Mouse (Mus musculus): ENCODE measurements around the gene Ankrd33. TPM values are rescaled to one million over a fixed set of nuclear protein-coding genes. Genes with fewer than 3 reads are reported as not detected.

Gene Ankrd33
- polyA plus RNA-seq, 1 experiment from 2014 or later = not detected

GRCm38 (mm10) chr15:101144176-101144575, 28.6 kb downstream of the Ankrd33 start:
- WGBS = 82% methylated on average over 5 of the region's 5 CpGs
- ATAC-seq (ENCODE audit: low FRiP score) = no peak
- Histone ChIP-seq H3K4me2 (replicated peaks) (no peak overlapping the region), H3K4me3 (no peak overlapping the region), H3K9me3 (replicated peaks) (no peaks in the 10 kb centered on the region), H3K27ac (no peak overlapping the region), H3K36me3 (no peaks in the 10 kb centered on the region), H3K27me3 (no peaks in the 10 kb centered on the region; the same call in none of the 2 replicates), H3K4me1 (peaks cover 56% of the 10 kb centered on the region), H3K9ac (no peak overlapping the region)

GRCm38 (mm10) chr15:101144779-101145178, 29.2 kb downstream of the Ankrd33 start:
- Histone ChIP-seq H3K9ac (no peak overlapping the region), H3K36me3 (no peaks in the 10 kb centered on the region), H3K27me3 (no peaks in the 10 kb centered on the region; the same call in 1 of the 2 replicates), H3K27ac (no peak overlapping the region), H3K9me3 (replicated peaks) (no peaks in the 10 kb centered on the region), H3K4me3 (no peak overlapping the region), H3K4me2 (replicated peaks) (no peak overlapping the region), H3K4me1 (peaks cover 50% of the 10 kb centered on the region)
- 83% methylated on average over 8 of the region's 8 CpGs for WGBS
- ATAC-seq (ENCODE audit: low FRiP score) = no peak

- Histone ChIP-seq H3K4me1 (peaks cover 42% of the 10 kb centered on the region), H3K9me3 (replicated peaks) (no peaks in the 10 kb centered on the region), H3K4me3 (no peak overlapping the region), H3K27me3 (no peaks in the 10 kb centered on the region; the same call in 1 of the 2 replicates), H3K9ac (0 out of 2 replicates have a peak overlapping the region, but pooled peaks have one; percentile 13), H3K27ac (no peak overlapping the region), H3K36me3 (no peaks in the 10 kb centered on the region), H3K4me2 (replicated peaks) (peak overlapping the region; percentile 38)
- peak; percentile 84 for ATAC-seq (ENCODE audit: low FRiP score)
- 9% methylated on average over 19 of the region's 19 CpGs for WGBS
Measured at GRCm38 (mm10) chr15:101145424-101146099, 30.0 kb downstream of the Ankrd33 start.

DNA sequence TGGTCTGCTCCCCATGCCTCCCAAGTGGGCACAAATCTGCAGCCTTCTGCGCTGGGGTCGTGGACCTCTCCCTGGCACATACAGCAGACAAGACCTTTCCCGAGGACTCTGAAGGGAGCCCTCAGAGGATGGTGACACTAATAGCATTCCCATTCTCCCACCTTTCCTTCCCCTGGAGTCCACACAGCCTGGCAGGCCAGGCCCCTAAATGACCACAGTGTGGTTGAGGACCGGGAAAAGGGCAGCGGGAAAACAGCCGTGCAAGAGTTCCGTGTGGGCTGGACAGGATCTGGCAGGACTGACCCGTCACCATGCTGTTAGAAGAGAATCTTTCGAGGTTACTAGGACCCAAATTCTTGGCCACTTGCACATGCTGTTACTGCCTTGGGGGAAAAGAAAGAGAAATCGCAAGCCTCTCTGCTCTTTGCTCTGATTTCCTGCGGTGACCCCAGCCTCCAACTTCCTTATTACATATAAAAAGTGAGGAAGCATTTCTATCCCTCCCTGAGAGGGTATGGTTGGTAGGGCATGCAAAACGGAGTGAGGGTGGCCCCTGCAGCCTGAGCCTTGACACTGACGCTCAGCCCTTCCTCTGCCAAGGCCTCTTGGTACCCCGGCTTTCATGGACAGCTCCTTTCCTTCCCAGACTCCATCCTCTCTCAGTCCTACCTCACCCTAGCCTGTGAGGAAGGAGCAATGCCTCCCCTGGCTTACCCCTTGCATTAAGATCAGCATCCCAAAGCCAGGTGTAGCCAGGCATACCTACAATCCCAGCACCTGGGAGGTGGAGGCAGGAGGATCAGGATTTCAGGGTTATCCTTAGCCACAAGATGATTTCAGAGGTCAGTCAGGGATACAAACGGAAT, 30.8 kb downstream of the Ankrd33 start:
- Histone ChIP-seq H3K4me2 (replicated peaks) (no peak overlapping the region), H3K27me3 (no peaks in the 10 kb centered on the region; the same call in 1 of the 2 replicates), H3K9ac (peak overlapping the region; percentile 13; the same call in 1 of the 2 replicates), H3K9me3 (replicated peaks) (no peaks in the 10 kb centered on the region), H3K4me1 (peaks cover 37% of the 10 kb centered on the region), H3K4me3 (no peak overlapping the region), H3K27ac (peak overlapping the region; percentile 44; the same call in 1 of the 2 replicates), H3K36me3 (no peaks in the 10 kb centered on the region)
- WGBS = 68% methylated on average over 15 of the region's 15 CpGs
- no peak for ATAC-seq (ENCODE audit: low FRiP score)

GRCm38 (mm10) chr15:101147115-101147909, 31.8 kb downstream of the Ankrd33 start:
- Histone ChIP-seq H3K4me3 (no peak overlapping the region), H3K27me3 (no peaks in the 10 kb centered on the region; the same call in 1 of the 2 replicates), H3K9me3 (replicated peaks) (no peaks in the 10 kb centered on the region), H3K4me1 (peaks cover 37% of the 10 kb centered on the region), H3K4me2 (replicated peaks) (no peak overlapping the region), H3K9ac (no peak overlapping the region), H3K36me3 (no peaks in the 10 kb centered on the region), H3K27ac (no peak overlapping the region)
- WGBS = 79% methylated on average over 16 of the region's 16 CpGs
- no peak for ATAC-seq (ENCODE audit: low FRiP score)

GRCm38 (mm10) chr15:101147910-101148273, 32.3 kb downstream of the Ankrd33 start:
- no peak overlapping the region for H3K4me2 ChIP-seq (replicated peaks)
- no peak overlapping the region for H3K9ac ChIP-seq
- H3K27ac ChIP-seq = no peak overlapping the region
- no peaks in the 10 kb centered on the region for H3K36me3 ChIP-seq
- peaks cover 33% of the 10 kb centered on the region for H3K4me1 ChIP-seq
- 67% methylated on average over 6 of the region's 6 CpGs for WGBS
- no peak for ATAC-seq (ENCODE audit: low FRiP score)
- no peaks in the 10 kb centered on the region; the same call in 1 of the 2 replicates for H3K27me3 ChIP-seq
- H3K9me3 ChIP-seq (replicated peaks) = no peaks in the 10 kb centered on the region
- no peak overlapping the region for H3K4me3 ChIP-seq

- no peak for ATAC-seq (ENCODE audit: low FRiP score)
- Histone ChIP-seq H3K9me3 (replicated peaks) (no peaks in the 10 kb centered on the region), H3K27ac (no peak overlapping the region), H3K4me1 (peaks cover 26% of the 10 kb centered on the region), H3K4me3 (no peak overlapping the region), H3K9ac (no peak overlapping the region), H3K36me3 (no peaks in the 10 kb centered on the region), H3K4me2 (replicated peaks) (no peak overlapping the region), H3K27me3 (no peaks in the 10 kb centered on the region)
- WGBS = 81% methylated on average over 6 of the region's 6 CpGs
Measured at GRCm38 (mm10) chr15:101148604-101149003, 33.0 kb downstream of the Ankrd33 start.

DNA sequence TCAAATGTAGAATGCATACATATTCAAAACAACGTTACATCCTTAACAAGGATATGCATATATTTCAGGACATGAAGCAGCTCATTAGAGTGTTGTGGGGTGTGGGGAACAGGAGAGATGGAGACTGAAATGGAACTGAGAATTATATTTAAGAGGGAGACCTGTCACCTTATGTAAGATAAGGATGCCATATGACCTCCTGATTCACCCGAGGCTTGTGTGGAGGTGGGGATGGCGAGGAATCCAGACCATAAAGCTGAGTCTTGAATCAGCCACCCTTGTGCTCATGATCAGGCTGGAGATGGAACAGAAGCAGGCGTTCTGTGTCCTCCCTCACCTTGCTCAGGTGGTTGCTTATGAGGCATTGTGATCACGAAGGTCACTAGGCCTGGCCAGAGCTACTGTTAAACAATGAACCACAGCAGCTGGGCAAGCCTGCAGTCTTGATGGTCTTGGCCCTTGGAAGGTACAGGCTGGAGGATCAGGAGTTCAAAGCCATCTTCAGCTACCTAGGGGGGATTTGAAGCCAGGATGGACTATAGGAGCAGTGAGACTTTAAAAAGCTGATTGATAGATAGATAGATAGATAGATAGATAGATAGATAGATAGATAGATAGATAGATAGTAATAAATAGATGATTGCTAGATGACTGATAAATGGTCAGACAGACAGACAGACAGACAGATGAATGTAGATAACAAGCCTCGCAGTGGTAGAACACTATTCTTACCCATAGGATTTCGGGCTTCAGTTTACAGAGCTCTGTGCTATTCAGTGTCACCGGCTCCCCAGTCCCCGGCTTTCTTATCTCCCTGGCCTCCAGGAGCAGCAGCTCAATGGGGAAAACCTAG, 36.1 kb downstream of the Ankrd33 start:
- Histone ChIP-seq H3K4me2 (replicated peaks) (no peak overlapping the region), H3K36me3 (no peaks in the 10 kb centered on the region), H3K9me3 (replicated peaks) (peaks cover 4% of the 10 kb centered on the region; the same call in 1 of the 2 replicates), H3K4me3 (no peak overlapping the region), H3K4me1 (peaks cover 7% of the 10 kb centered on the region; the same call in 1 of the 2 replicates), H3K27me3 (no peaks in the 10 kb centered on the region), H3K27ac (no peak overlapping the region), H3K9ac (no peak overlapping the region)
- ATAC-seq (ENCODE audit: low FRiP score) = no peak
- 81% methylated on average over 9 of the region's 9 CpGs for WGBS

GRCm38 (mm10) chr15:101154700-101155616, 39.4 kb downstream of the Ankrd33 start:
- Histone ChIP-seq H3K4me2 (replicated peaks) (no peak overlapping the region), H3K27ac (no peak overlapping the region), H3K4me3 (no peak overlapping the region), H3K4me1 (peaks cover 4% of the 10 kb centered on the region), H3K9ac (no peak overlapping the region), H3K36me3 (no peaks in the 10 kb centered on the region), H3K9me3 (replicated peaks) (peaks cover 10% of the 10 kb centered on the region; the same call in 1 of the 2 replicates), H3K27me3 (no peaks in the 10 kb centered on the region)
- no peak for ATAC-seq (ENCODE audit: low FRiP score)
- 81% methylated on average over 7 of the region's 7 CpGs for WGBS

DNA sequence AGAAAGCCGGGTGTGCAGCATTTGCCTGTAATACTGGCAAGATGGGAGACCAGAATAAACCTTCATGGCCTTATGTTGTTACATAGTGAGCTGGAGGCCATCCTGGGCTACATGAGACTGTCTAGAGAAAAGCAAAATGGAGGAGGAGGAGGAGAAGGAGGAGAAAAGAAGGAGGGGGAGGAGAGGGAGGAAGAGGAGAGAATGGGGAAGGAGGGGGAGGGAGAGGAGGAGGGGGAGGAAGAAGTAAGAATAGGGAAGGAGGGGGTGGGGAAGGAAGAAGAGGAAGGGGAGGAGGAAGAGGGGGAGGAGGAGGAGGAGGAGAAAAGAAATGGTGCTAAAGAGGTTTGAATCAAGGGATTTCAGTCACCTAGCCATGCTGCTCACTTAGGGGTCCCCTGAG, 44.6 kb downstream of the Ankrd33 start:
- Histone ChIP-seq H3K27me3 (0 out of 2 replicates have a peak, but pooled peaks cover 3% of the 10 kb centered on the region), H3K9me3 (replicated peaks) (peaks cover 10% of the 10 kb centered on the region; the same call in 1 of the 2 replicates), H3K36me3 (no peaks in the 10 kb centered on the region), H3K9ac (0 out of 2 replicates have a peak overlapping the region, but pooled peaks have one; percentile 23), H3K4me1 (peaks cover 38% of the 10 kb centered on the region), H3K4me3 (no peak overlapping the region), H3K27ac (peak overlapping the region; percentile 71), H3K4me2 (replicated peaks) (peak overlapping the region; percentile 39)
- no peak for ATAC-seq (ENCODE audit: low FRiP score)
- 44% methylated on average over 1 of the region's 1 CpGs for WGBS
